ENCODE assay signal across 28 mouse cellular contexts in genomic region chr12:102442639-102443038, GRCm38 (mm10). TPM values are rescaled to one million over a fixed set of nuclear protein-coding genes. Genes with fewer than 3 reads are reported as not detected.
DNase-seq lines count a peak whose midpoint lies in the region; ATAC-seq and TF ChIP-seq lines count a peak whose summit lies in the region.
"Had no signal": no experiment of that assay in that cellular context is flagged by ENCODE, and none has a peak within 500 bp of the region (broad histone marks: within the 10 kb centered on the region; RNA-seq: fewer than 3 reads in every experiment).

No protein-coding gene starts in this region.

- TF ChIP-seq POLR2A in ES-Bruce4 (IDR thresholded peaks at IDR 0.05; ENCODE audit: insufficient read depth, low read length), result no peak
- no peak for TF ChIP-seq POLR2A in bone marrow macrophage, adult 2 months (IDR thresholded peaks at IDR 0.05; ENCODE audit: borderline replicate concordance, low read depth, low read length)

- peak overlapping the region; percentile 42 for H3K9ac ChIP-seq in ES-Bruce4 (ENCODE audit: low read depth, poor library complexity, severe bottlenecking)
- no peak overlapping the region for H3K9ac ChIP-seq in forebrain, embryonic 11.5 days (ENCODE audit: low read length)
- H3K9ac ChIP-seq: embryonic facial prominence, embryonic 12.5 days; forebrain, embryonic 15.5 days; limb, embryonic 15.5 days; liver, embryonic 15.5 days; midbrain, embryonic 13.5 days; neural tube, embryonic 13.5 days had no signal

- H3K4me1 ChIP-seq in ES-Bruce4 (ENCODE audit: control insufficient read depth, insufficient read depth, low read length), result no peaks in the 10 kb centered on the region
- H3K4me1 ChIP-seq in bone marrow macrophage, adult 2 months (ENCODE audit: control insufficient read depth, insufficient read depth, low read length), result peaks cover 26% of the 10 kb centered on the region
- H3K4me1 ChIP-seq in forebrain, embryonic 11.5 days (replicated peaks; ENCODE audit: control insufficient read depth, insufficient read depth, low read length), result peaks cover 2% of the 10 kb centered on the region; the same call in 1 of the 2 replicates

- DNase-seq in left cerebral cortex, adult 2 months (ENCODE audit: extremely low spot score in 1 of 2, low spot score in 2 of 2), result no peak
- DNase-seq in left cerebral cortex, adult 9 months (ENCODE audit: low spot score in 2 of 2), result no peak
- DNase-seq in urinary bladder, postnatal 10 days (ENCODE audit: low spot score), result no peak
- DNase-seq in forebrain, embryonic 11.5 days (ENCODE audit: low spot score), result no peak
- DNase-seq in kidney, adult 18-20 months, result no peak
- DNase-seq: adrenal gland, postnatal 36 days; cerebellum, adult 8-10 months; cerebellum, postnatal 25 days; embryo, embryonic 11 days; heart, postnatal 14 days; kidney, adult 8-10 months; kidney, postnatal 10 days; lung, postnatal 36 days; spleen, adult 18-20 months; thymus, adult 2 months; thymus, postnatal 36 days had no signal

- H3K4me2 ChIP-seq in forebrain, embryonic 11.5 days (ENCODE audit: low read depth, low read length, severe bottlenecking), result no peak overlapping the region
- H3K4me2 ChIP-seq: embryonic facial prominence, embryonic 12.5 days; forebrain, embryonic 15.5 days; limb, embryonic 15.5 days; liver, embryonic 15.5 days; midbrain, embryonic 13.5 days; neural tube, embryonic 13.5 days had no signal

- 75% methylated on average over 15 of the region's 15 CpGs for WGBS in macrophage (ENCODE audit: missing documents)
- 94% methylated on average over 15 of the region's 15 CpGs for WGBS in forebrain, embryonic 11.5 days

- H3K9me3 ChIP-seq in ES-Bruce4 (replicated peaks; ENCODE audit: control insufficient read depth, insufficient read depth, low read length, poor library complexity, severe bottlenecking), result no peaks in the 10 kb centered on the region
- no peaks in the 10 kb centered on the region for H3K9me3 ChIP-seq in forebrain, embryonic 11.5 days (ENCODE audit: control insufficient read depth, low read length)
- H3K9me3 ChIP-seq: embryonic facial prominence, embryonic 12.5 days; forebrain, embryonic 15.5 days; limb, embryonic 10.5 days; limb, embryonic 15.5 days; liver, embryonic 15.5 days; midbrain, embryonic 13.5 days; neural tube, embryonic 13.5 days had no signal

- no peak for TF ChIP-seq EP300 in ES-Bruce4 (IDR thresholded peaks at IDR 0.05; ENCODE audit: insufficient read depth, low read depth, low read length)

- ATAC-seq in forebrain, embryonic 11.5 days (replicated peaks; ENCODE audit: low FRiP score), result no peak
- ATAC-seq: forebrain, embryonic 15.5 days; hindbrain, embryonic 16.5 days; midbrain, embryonic 13.5 days had no signal

- no peaks in the 10 kb centered on the region for H3K36me3 ChIP-seq in ES-Bruce4 (ENCODE audit: control insufficient read depth, insufficient read depth, low read length, poor library complexity, severe bottlenecking)
- H3K36me3 ChIP-seq in macrophage (ENCODE audit: inconsistent target), result no peaks in the 10 kb centered on the region
- H3K36me3 ChIP-seq in forebrain, embryonic 11.5 days (ENCODE audit: control insufficient read depth, insufficient read depth, low read length), result no peaks in the 10 kb centered on the region
- H3K36me3 ChIP-seq: embryonic facial prominence, embryonic 12.5 days; forebrain, embryonic 15.5 days; limb, embryonic 10.5 days; limb, embryonic 15.5 days; liver, embryonic 15.5 days; midbrain, embryonic 13.5 days; neural tube, embryonic 13.5 days had no signal

- TF ChIP-seq CTCF in left cerebral cortex, adult 2 months (IDR thresholded peaks at IDR 0.05), result no peak
- no peak for TF ChIP-seq CTCF in ES-Bruce4 (IDR thresholded peaks at IDR 0.05; ENCODE audit: low read depth, low read length)
- no peak for TF ChIP-seq CTCF in bone marrow macrophage, adult 2 months (IDR thresholded peaks at IDR 0.05; ENCODE audit: low read depth, low read length)

- intact Hi-C loops in left cerebral cortex, adult 2 months (cut with DNase I), result no loop called here

- no peaks in the 10 kb centered on the region for H3K27me3 ChIP-seq in ES-Bruce4 (ENCODE audit: control insufficient read depth, insufficient read depth, low read length, poor library complexity, severe bottlenecking)
- H3K27me3 ChIP-seq in forebrain, embryonic 11.5 days (ENCODE audit: control insufficient read depth, insufficient read depth, low read length), result no peaks in the 10 kb centered on the region
- H3K27me3 ChIP-seq: CH12.LX; embryonic facial prominence, embryonic 12.5 days; forebrain, embryonic 15.5 days; limb, embryonic 15.5 days; midbrain, embryonic 13.5 days; neural tube, embryonic 13.5 days had no signal

- H3K27ac ChIP-seq in left cerebral cortex, adult 2 months, result peak overlapping the region; percentile 34; the same call in 1 of the 2 replicates
- H3K27ac ChIP-seq in ES-Bruce4 (ENCODE audit: insufficient read depth, low read length) (no peak overlapping the region), macrophage (peak overlapping the region; percentile 91)
- H3K27ac ChIP-seq in bone marrow macrophage, adult 2 months (ENCODE audit: insufficient read depth, low read depth, low read length), result peak overlapping the region; percentile 31
- no peak overlapping the region for H3K27ac ChIP-seq in forebrain, embryonic 11.5 days (ENCODE audit: low read depth, low read length)
- H3K27ac ChIP-seq: embryonic facial prominence, embryonic 12.5 days; forebrain, embryonic 15.5 days; limb, embryonic 10.5 days; limb, embryonic 15.5 days; liver, embryonic 15.5 days; midbrain, embryonic 13.5 days; neural tube, embryonic 13.5 days had no signal

- no peak overlapping the region for H3K4me3 ChIP-seq in left cerebral cortex, adult 2 months
- H3K4me3 ChIP-seq in ES-Bruce4 (ENCODE audit: low read depth, low read length), result peak overlapping the region; percentile 76
- no peak overlapping the region for H3K4me3 ChIP-seq in bone marrow macrophage, adult 2 months (ENCODE audit: insufficient read depth, low read length)
- no peak overlapping the region for H3K4me3 ChIP-seq in macrophage (ENCODE audit: inconsistent target)
- no peak overlapping the region for H3K4me3 ChIP-seq in forebrain, embryonic 11.5 days (ENCODE audit: low read depth, low read length)
- H3K4me3 ChIP-seq: embryonic facial prominence, embryonic 12.5 days; forebrain, embryonic 15.5 days; limb, embryonic 10.5 days; limb, embryonic 15.5 days; liver, embryonic 15.5 days; midbrain, embryonic 13.5 days; neural tube, embryonic 13.5 days had no signal

- peaks cover 39% of the 10 kb centered on the region for H3K79me2 ChIP-seq in macrophage (ENCODE audit: inconsistent target)

RNA-seq across cellular contexts. Expression of gene Lgmn, which starts 3.0 kb away (rescaled TPM):
- 100 to 1,000 TPM in 1 of 2 experiments, 10 to 100 TPM in 1; 93.8 to 102 TPM for total RNA-seq in left cerebral cortex, adult 2 months (2021)
- polyA plus RNA-seq in ES-Bruce4 (2011; ENCODE audit: insufficient read depth, insufficient read length, low read depth, missing spikeins) (81.1 and 93.6 TPM in 2 replicates), macrophage (2018) (1,992 to 3,134 TPM (median 2,166 TPM) in 3 replicates)
- polyA plus RNA-seq in bone marrow macrophage, adult 2 months (2012; ENCODE audit: insufficient read depth, insufficient read length, missing spikeins), result 1,528 and 1,623 TPM in 2 replicates
- total RNA-seq in macrophage (2018; cell fraction: chromatin; rRNA removed), result 100 to 1,000 TPM in 25 of 26 experiments, 10 to 100 TPM in 1; 88.6 to 854 (median 496) TPM
- total RNA-seq in macrophage (2018; cell fraction: cytosol; rRNA removed), result 1,000 to 10,000 TPM; 1,640 to 2,709 (median 2,101) TPM
- total RNA-seq in macrophage (2018; cell fraction: nucleus; rRNA removed), result 1,000 to 10,000 TPM in 25 of 26 experiments, 100 to 1,000 TPM in 1; 456 to 3,671 (median 2,465) TPM
- polyA plus RNA-seq in forebrain, embryonic 11.5 days (2014; fragmentation: Nextera tagmentation; extraction: Ambion mirVana), result 49.0 and 49.4 TPM in 2 replicates

RNA-seq across cellular contexts. Expression of gene Golga5, which starts 26.3 kb away (rescaled TPM):
- 10 to 100 TPM; 26.7 to 28.2 TPM for total RNA-seq in left cerebral cortex, adult 2 months (2021)
- 32.9 and 34.8 TPM in 2 replicates for polyA plus RNA-seq in ES-Bruce4 (2011; ENCODE audit: insufficient read depth, insufficient read length, low read depth, missing spikeins)
- 28.1 and 30.3 TPM in 2 replicates for polyA plus RNA-seq in bone marrow macrophage, adult 2 months (2012; ENCODE audit: insufficient read depth, insufficient read length, missing spikeins)
- 10 to 100 TPM; 22.0 to 67.7 (median 45.9) TPM for total RNA-seq in macrophage (2018; cell fraction: chromatin; rRNA removed)
- 10 to 100 TPM; 16.6 to 31.3 (median 26.2) TPM for total RNA-seq in macrophage (2018; cell fraction: cytosol; rRNA removed)
- 10 to 100 TPM; 19.4 to 41.1 (median 29.3) TPM for total RNA-seq in macrophage (2018; cell fraction: nucleus; rRNA removed)
- 27.9 to 40.8 TPM (median 29.5 TPM) in 3 replicates for polyA plus RNA-seq in macrophage (2018)
- polyA plus RNA-seq in forebrain, embryonic 11.5 days (2014; fragmentation: Nextera tagmentation; extraction: Ambion mirVana), result 32.5 and 34.0 TPM in 2 replicates

Comparison
In these comparisons a context has a peak if more than half of its experiments do, and no peak if none do; other contexts are left out.
1. H3K27ac ChIP-seq: peak in left cerebral cortex, adult 2 months (single experiment), bone marrow macrophage, adult 2 months (single experiment) and macrophage (single experiment); none in ES-Bruce4 (single experiment) and forebrain, embryonic 11.5 days (single experiment).
2. RNA of gene Lgmn, which starts 3.0 kb away (polyA plus RNA-seq): 1,992 to 3,134 TPM in macrophage and 1,528 to 1,623 TPM in bone marrow macrophage, adult 2 months; 81.1 to 93.6 TPM in ES-Bruce4 and 49.0 to 49.4 TPM in forebrain, embryonic 11.5 days; every median in the first group is over 10 times any median in the second.